Mouse (Mus musculus): ENCODE results near the gene R3hdm1. TPM values are rescaled to one million over a fixed set of nuclear protein-coding genes. Genes with fewer than 3 reads are reported as not detected.

R3hdm1 gene
- 80.3 TPM for polyA plus RNA-seq (2017; shearing (Covaris generic))

DNA sequence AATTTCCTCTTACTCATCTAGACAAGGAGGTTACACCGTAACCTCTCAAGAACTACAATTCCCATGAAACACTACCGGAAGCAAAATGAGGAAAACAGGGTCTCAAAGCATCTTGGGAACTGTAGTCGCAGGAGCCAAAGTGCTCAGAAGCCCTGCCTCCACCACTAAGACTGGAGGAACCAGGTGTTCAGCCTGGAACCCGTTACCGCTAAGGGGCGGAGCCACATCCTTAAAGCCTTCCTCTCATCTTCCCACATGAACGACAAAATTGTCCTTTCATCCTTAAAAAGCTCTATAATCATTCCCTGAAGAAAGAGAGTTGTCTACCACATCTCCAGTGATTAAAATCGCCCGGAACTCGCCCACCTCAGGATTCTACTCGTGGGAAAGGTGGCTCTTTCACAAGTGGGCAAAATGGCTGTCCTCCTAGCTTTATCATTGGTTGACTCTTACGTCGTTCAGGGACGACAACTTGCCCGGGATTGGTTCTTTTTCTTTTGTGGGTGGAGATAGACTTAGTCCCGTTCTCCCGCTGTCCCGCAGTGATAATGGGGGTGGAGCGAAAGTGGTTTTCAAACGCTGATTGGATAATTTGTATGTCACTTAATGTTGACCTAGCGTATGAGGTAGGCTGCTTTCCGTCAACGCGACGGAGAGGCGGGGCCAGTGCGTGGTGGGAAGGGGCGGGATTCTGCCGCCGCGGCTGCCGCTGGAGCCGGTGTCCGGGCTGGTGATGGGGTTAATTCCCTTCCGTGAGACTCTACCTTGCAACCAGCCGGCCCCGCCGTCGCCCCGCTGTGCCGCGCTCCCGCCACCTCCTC lies at the start of gene R3hdm1, which contains the start of gene Zranb3:
R3hdm1 (plus strand) TSS at position 661 of the 821 bp plus-strand sequence.
Zranb3 (minus strand) TSS at position 407 of the 821 bp plus-strand sequence.

DNA sequence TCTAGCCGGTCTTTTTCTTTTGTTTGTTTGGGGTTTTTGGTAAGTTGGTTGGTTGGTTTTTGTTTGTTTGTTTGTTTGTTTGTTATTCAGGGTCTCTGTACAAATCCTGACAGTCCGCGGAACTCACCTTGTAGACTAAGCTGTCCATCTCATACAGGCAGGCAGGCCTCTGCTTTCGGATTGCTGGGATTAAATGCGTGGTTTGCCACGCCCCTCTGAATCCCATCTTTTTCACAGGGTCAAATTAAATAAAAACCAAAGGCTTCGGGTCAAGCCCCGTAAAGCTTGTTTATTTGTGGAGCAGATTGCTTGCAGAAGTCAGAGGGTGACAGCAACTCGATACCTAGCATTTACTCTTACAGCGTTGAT lies 140.5 kb downstream of the R3hdm1 start, which contains the start of gene Ubxn4:
Ubxn4 (plus strand) TSS at position 338 of the 369 bp plus-strand sequence.

Other genes with a start within 250 kb of the R3hdm1 start
- gene Map3k19, start 248.3 kb upstream of the R3hdm1 start, polyA plus RNA-seq (2017; shearing (Covaris generic)), result 0.26 TPM
- gene Rab3gap1, start 234.5 kb upstream of the R3hdm1 start, polyA plus RNA-seq (2017; shearing (Covaris generic)), result 51.4 TPM
- 2.1 TPM for gene Zranb3, start 254 bp upstream of the R3hdm1 start, polyA plus RNA-seq (2017; shearing (Covaris generic))
- gene Ubxn4, start 140.7 kb downstream of the R3hdm1 start, polyA plus RNA-seq (2017; shearing (Covaris generic)), result 108 TPM
- gene Lct, start 225.0 kb downstream of the R3hdm1 start, polyA plus RNA-seq (2017; shearing (Covaris generic)), result not detected

Data from CD4-positive, CD25-positive, alpha-beta regulatory T cell (primary cell).